Mouse (Mus musculus) embryonic facial prominence, embryonic 11.5 days (tissue): ENCODE measurements at regions not wholly inside any gene's neighbourhood (a gene's known extent, or its start where the extent isn't known, plus 50 kb on each side); places are given as distances from the start of the nearest gene placed in this dataset.

ENCODE experiments used
- ATAC-seq: fragments of 200-750 bp; cut with Nextera tagmentation; replicated peaks from 2 replicates; pipeline ENCODE4 v1.8.0; 2017; ENCODE audit warnings: low read depth; ENCODE audit not compliant: insufficient number of reproducible peaks, low FRiP score, low TSS enrichment
- DNase-seq: peaks from one replicate; pipeline ENCODE4 v3.0.0-alpha.2; 2015; ENCODE audit warnings: low spot score
- H3K27ac ChIP-seq: fragments of 300-500 bp; sonication (generic); replicated peaks from 2 replicates; pipeline ENCODE4 v1.5.1; 2014; ENCODE audit warnings: mild to moderate bottlenecking, low read depth, low read length, control low read depth
- H3K27me3 ChIP-seq: fragments of 300-500 bp; sonication (generic); 2 replicates; pipeline ENCODE4 v1.6.1; 2014; ENCODE audit warnings: mild to moderate bottlenecking, low read length, moderate library complexity, mixed read lengths; ENCODE audit not compliant: control insufficient read depth, insufficient read depth
- H3K36me3 ChIP-seq: fragments of 300-500 bp; sonication (generic); replicated peaks from 2 replicates; pipeline ENCODE4 v1.6.1; 2014; ENCODE audit warnings: low read depth, mild to moderate bottlenecking, low read length, moderate library complexity, mixed read lengths; ENCODE audit not compliant: control insufficient read depth, insufficient read depth
- H3K4me1 ChIP-seq: fragments of 300-500 bp; sonication (generic); 2 replicates; pipeline ENCODE4 v1.6.1; 2014; ENCODE audit warnings: low read length, mixed read lengths; ENCODE audit not compliant: control insufficient read depth, insufficient read depth
- H3K4me2 ChIP-seq: fragments of 300-500 bp; sonication (generic); 2 replicates; pipeline ENCODE4 v1.6.1; 2014; ENCODE audit warnings: low read depth, mild to moderate bottlenecking, control low read depth, low read length, moderate library complexity
- H3K4me3 ChIP-seq: fragments of 300-500 bp; sonication (generic); 2 replicates; pipeline ENCODE4 v1.5.1; 2014; ENCODE audit warnings: low read depth, low read length, control low read depth
- H3K9ac ChIP-seq: fragments of 300-500 bp; sonication (generic); replicated peaks from 2 replicates; pipeline ENCODE4 v1.6.1; 2014; ENCODE audit warnings: mild to moderate bottlenecking, control low read depth, low read length
- H3K9me3 ChIP-seq: fragments of 300-500 bp; sonication (generic); replicated peaks from 2 replicates; pipeline ENCODE4 v1.6.1; 2016; ENCODE audit warnings: mild to moderate bottlenecking, low read length, inconsistent platforms, mixed read lengths; ENCODE audit not compliant: control insufficient read depth
- WGBS: fragments of 180-500 bp; shearing (Covaris S2); extraction: QIAGEN DNeasy Blood & Tissue Kit; methylation state at CpG from one replicate; pipeline ENCODE4 v1.1.7; 2014; 5-methylcytosine and 5-hydroxymethylcytosine counted together

GRCm38 (mm10) chr2:79126170-79126879, 128.9 kb upstream of the Itga4 start:
- Histone ChIP-seq H3K9ac (no peak overlapping the region), H3K27me3 (no peaks in the 10 kb centered on the region), H3K4me2 (no peak overlapping the region), H3K36me3 (no peaks in the 10 kb centered on the region), H3K9me3 (no peaks in the 10 kb centered on the region), H3K4me1 (no peaks in the 10 kb centered on the region), H3K4me3 (no peak overlapping the region), H3K27ac (no peak overlapping the region)
- DNase-seq (no peak), ATAC-seq (no peak)
- 44% methylated on average over 6 of the region's 6 CpGs for WGBS

- H3K4me2 ChIP-seq: no peak overlapping the region
- 73% methylated on average over 6 of the region's 6 CpGs for WGBS
- no peak overlapping the region for H3K4me3 ChIP-seq
- H3K9ac ChIP-seq: no peak overlapping the region
- H3K27ac ChIP-seq: no peak overlapping the region
- H3K36me3 ChIP-seq: no peaks in the 10 kb centered on the region
- H3K9me3 ChIP-seq: no peaks in the 10 kb centered on the region
- no peak for DNase-seq
- H3K27me3 ChIP-seq: no peaks in the 10 kb centered on the region
- no peak for ATAC-seq
- no peaks in the 10 kb centered on the region for H3K4me1 ChIP-seq
Measured at GRCm38 (mm10) chr2:79126996-79127741, 128.1 kb upstream of the Itga4 start.

GRCm38 (mm10) chr2:79127822-79128221, 127.4 kb upstream of the Itga4 start:
- no peak overlapping the region for H3K27ac ChIP-seq
- H3K4me3 ChIP-seq: no peak overlapping the region
- 100% methylated on average over 1 of the region's 1 CpGs for WGBS
- H3K9ac ChIP-seq: no peak overlapping the region
- ATAC-seq: no peak
- no peak for DNase-seq
- no peak overlapping the region for H3K4me2 ChIP-seq
- no peaks in the 10 kb centered on the region for H3K36me3 ChIP-seq
- H3K9me3 ChIP-seq: no peaks in the 10 kb centered on the region
- no peaks in the 10 kb centered on the region for H3K27me3 ChIP-seq
- no peaks in the 10 kb centered on the region for H3K4me1 ChIP-seq

GRCm38 (mm10) chr2:79130660-79131059, 124.6 kb upstream of the Itga4 start:
- Histone ChIP-seq H3K9me3 (no peaks in the 10 kb centered on the region), H3K36me3 (no peaks in the 10 kb centered on the region), H3K9ac (no peak overlapping the region), H3K4me2 (no peak overlapping the region), H3K4me3 (no peak overlapping the region), H3K4me1 (no peaks in the 10 kb centered on the region), H3K27ac (no peak overlapping the region), H3K27me3 (no peaks in the 10 kb centered on the region)
- DNase-seq: no peak
- 92% methylated on average over 7 of the region's 7 CpGs for WGBS
- no peak for ATAC-seq

GRCm38 (mm10) chr2:79131235-79131634, 124.0 kb upstream of the Itga4 start:
- no peak for DNase-seq
- Histone ChIP-seq H3K4me1 (no peaks in the 10 kb centered on the region), H3K4me2 (no peak overlapping the region), H3K9ac (no peak overlapping the region), H3K36me3 (no peaks in the 10 kb centered on the region), H3K27me3 (no peaks in the 10 kb centered on the region), H3K4me3 (no peak overlapping the region), H3K27ac (no peak overlapping the region), H3K9me3 (no peaks in the 10 kb centered on the region)
- no peak for ATAC-seq
- 76% methylated on average over 2 of the region's 2 CpGs for WGBS

- Histone ChIP-seq H3K27me3 (no peaks in the 10 kb centered on the region), H3K36me3 (no peaks in the 10 kb centered on the region)
- WGBS: 70% methylated on average over 5 of the region's 5 CpGs
Measured at GRCm38 (mm10) chr2:79131743-79132517, 123.3 kb upstream of the Itga4 start.

GRCm38 (mm10) chr2:79132518-79132845, 122.7 kb upstream of the Itga4 start:
- no peak for DNase-seq
- no peaks in the 10 kb centered on the region for H3K9me3 ChIP-seq
- H3K4me1 ChIP-seq: no peaks in the 10 kb centered on the region
- no peak overlapping the region for H3K4me2 ChIP-seq
- 81% methylated on average over 3 of the region's 3 CpGs for WGBS
- H3K36me3 ChIP-seq: no peaks in the 10 kb centered on the region
- H3K27me3 ChIP-seq: no peaks in the 10 kb centered on the region
- no peak overlapping the region for H3K27ac ChIP-seq
- no peak for ATAC-seq
- no peak overlapping the region for H3K9ac ChIP-seq
- no peak overlapping the region for H3K4me3 ChIP-seq

More at GRCm38 (mm10) chr2:79131743-79132517, 123.3 kb upstream of the Itga4 start:
- no peak overlapping the region for H3K4me2 ChIP-seq
- no peak overlapping the region for H3K9ac ChIP-seq
- DNase-seq: no peak
- H3K9me3 ChIP-seq: no peaks in the 10 kb centered on the region
- H3K4me1 ChIP-seq: no peaks in the 10 kb centered on the region
- ATAC-seq: no peak
- H3K4me3 ChIP-seq: no peak overlapping the region
- H3K27ac ChIP-seq: no peak overlapping the region

GRCm38 (mm10) chr2:79134281-79134680, 120.9 kb upstream of the Itga4 start:
- ATAC-seq: no peak
- 82% methylated on average over 5 of the region's 5 CpGs for WGBS

More at GRCm38 (mm10) chr2:79134281-79134680, 120.9 kb upstream of the Itga4 start:
- no peak for DNase-seq
- Histone ChIP-seq H3K27me3 (no peaks in the 10 kb centered on the region), H3K27ac (no peak overlapping the region), H3K9ac (no peak overlapping the region), H3K4me3 (no peak overlapping the region), H3K9me3 (no peaks in the 10 kb centered on the region), H3K4me1 (no peaks in the 10 kb centered on the region), H3K36me3 (no peaks in the 10 kb centered on the region), H3K4me2 (no peak overlapping the region)
